Mouse (Mus musculus): Measurements from ENCODE around the gene Spock2. TPM values are rescaled to one million over a fixed set of nuclear protein-coding genes. Genes with fewer than 3 reads are reported as not detected.
"Not testable (repeated sequence)": the region's sequence is repeated elsewhere in the genome, so short reads cannot be mapped to it uniquely, and the experiment has no call there.

The Spock2 gene
- polyA plus RNA-seq, 1 experiment from 2014 or later = 0.13 TPM

DNA sequence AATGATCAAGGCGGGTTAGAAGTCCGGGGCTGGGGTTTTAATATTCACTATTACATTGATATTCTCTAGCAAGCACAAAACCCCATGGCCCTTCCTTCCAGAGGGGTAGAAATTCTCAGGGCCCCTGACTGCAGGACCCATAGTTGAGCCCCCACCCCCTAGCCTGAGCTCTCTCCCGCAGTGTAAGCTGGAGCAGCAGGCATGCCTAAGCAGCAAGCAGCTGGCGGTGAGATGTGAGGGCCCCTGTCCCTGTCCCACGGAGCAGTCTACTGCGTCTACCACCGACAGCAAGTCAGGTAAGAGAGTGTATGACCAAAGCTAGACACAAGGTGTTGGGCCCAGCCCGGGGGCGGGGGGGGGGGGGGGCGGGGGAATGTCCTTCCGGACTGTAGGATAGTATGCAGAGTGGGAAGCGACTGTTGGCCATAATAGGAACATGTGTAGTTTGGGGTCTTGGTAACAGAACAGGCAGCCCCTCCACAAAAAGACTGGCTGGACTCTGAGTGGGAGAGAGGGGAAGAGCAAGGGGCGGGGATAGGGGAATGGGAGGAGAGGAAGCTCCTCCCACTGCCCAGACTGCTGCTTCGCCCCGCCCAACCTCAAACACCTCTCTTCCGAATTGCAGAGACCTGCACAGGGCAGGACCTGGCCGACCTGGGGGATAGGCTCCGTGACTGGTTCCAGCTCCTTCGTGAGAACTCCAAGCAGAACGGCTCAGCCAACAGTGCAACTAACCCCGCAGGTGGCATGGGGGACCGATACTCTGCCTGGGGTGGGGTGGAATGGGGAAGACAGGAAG lies 19.7 kb downstream of the Spock2 start:
- ATAC-seq (ENCODE audit: low read depth) (no peak), DNase-seq (peak; percentile 11)
- H3K9me3 ChIP-seq (replicated peaks) = no peaks in the 10 kb centered on the region
- H3K27me3 ChIP-seq = peaks cover 4% of the 10 kb centered on the region; the same call in 1 of the 2 replicates
- no peak overlapping the region for H3K4me3 ChIP-seq (replicated peaks)
- H3K4me2 ChIP-seq = peak overlapping the region; percentile 42
- H3K36me3 ChIP-seq = no peaks in the 10 kb centered on the region
- no peak overlapping the region for H3K9ac ChIP-seq
- WGBS (ENCODE audit: insufficient replicate concordance) = 20% methylated on average over 20 of the region's 22 CpGs
- H3K4me1 ChIP-seq (replicated peaks) = 0 out of 2 replicates have a peak, but pooled peaks cover 4% of the 10 kb centered on the region
- no peak overlapping the region for H3K27ac ChIP-seq

- Histone ChIP-seq H3K9ac (no peak overlapping the region), H3K27me3 (no peaks in the 10 kb centered on the region), H3K36me3 (no peaks in the 10 kb centered on the region), H3K4me2 (no peak overlapping the region), H3K27ac (no peak overlapping the region), H3K4me1 (replicated peaks) (0 out of 2 replicates have a peak, but pooled peaks cover 4% of the 10 kb centered on the region), H3K9me3 (replicated peaks) (no peaks in the 10 kb centered on the region), H3K4me3 (replicated peaks) (no peak overlapping the region)
- DNase-seq (no peak), ATAC-seq (ENCODE audit: low read depth) (no peak)
- WGBS (ENCODE audit: insufficient replicate concordance) = 64% methylated on average over 9 of the region's 9 CpGs
Measured at GRCm38 (mm10) chr10:60128287-60128686, 22.3 kb downstream of the Spock2 start.

DNA sequence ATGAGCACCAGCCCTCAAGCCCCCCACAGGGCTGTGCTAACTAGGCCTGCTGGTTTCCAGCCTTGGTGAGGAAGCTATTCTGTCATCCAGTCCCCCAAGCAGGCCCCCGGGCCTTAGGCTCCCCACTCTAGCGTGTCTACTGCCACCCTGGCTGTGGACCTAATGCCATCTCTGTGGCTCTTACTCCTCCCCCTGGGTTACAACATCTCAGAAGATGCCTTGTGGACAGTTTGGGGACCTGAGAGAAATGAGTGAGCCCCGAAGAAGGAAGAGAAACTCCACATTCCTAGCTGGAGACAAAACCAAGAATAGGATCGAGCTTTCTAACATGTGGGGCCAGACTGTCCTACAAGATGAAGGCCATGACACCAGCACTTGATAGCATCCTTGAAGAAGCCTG lies 24.5 kb downstream of the Spock2 start:
- DNase-seq = no peak
- H3K4me3 ChIP-seq (replicated peaks) = no peak overlapping the region
- 52% methylated on average over 4 of the region's 4 CpGs for WGBS (ENCODE audit: insufficient replicate concordance)
- no peak overlapping the region for H3K4me2 ChIP-seq
- no peaks in the 10 kb centered on the region for H3K9me3 ChIP-seq (replicated peaks)
- 0 out of 2 replicates have a peak, but pooled peaks cover 4% of the 10 kb centered on the region for H3K4me1 ChIP-seq (replicated peaks)
- no peak overlapping the region for H3K9ac ChIP-seq
- 0 out of 2 replicates have a peak, but pooled peaks cover 8% of the 10 kb centered on the region for H3K27me3 ChIP-seq
- no peak for ATAC-seq (ENCODE audit: low read depth)
- H3K27ac ChIP-seq = no peak overlapping the region
- H3K36me3 ChIP-seq = no peaks in the 10 kb centered on the region

DNA sequence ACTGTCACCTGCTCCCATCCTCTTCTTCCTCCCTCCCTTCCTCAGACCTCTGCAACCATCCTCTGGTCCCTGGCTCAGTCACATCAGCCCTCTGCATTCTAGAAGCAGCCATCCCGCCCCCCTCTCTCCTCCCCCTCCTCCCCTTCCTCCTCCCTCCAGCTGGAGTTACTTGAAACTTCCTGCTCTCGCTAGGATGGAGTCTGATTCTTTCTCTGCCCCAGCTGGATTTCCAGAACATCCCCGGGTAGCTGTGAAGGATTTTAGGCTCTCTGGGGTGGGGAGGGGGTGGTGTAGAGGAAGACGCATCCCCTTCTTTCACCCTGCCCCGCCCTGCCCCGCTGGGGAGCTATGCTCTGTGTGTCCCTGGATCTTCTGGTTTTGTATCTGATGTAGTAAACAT lies 27.5 kb downstream of the Spock2 start:
- no peak overlapping the region for H3K4me2 ChIP-seq
- DNase-seq (no peak), ATAC-seq (ENCODE audit: low read depth) (no peak)
- no peak overlapping the region for H3K4me3 ChIP-seq (replicated peaks)
- H3K9me3 ChIP-seq (replicated peaks) = no peaks in the 10 kb centered on the region
- no peak overlapping the region for H3K9ac ChIP-seq
- 27% methylated on average over 6 of the region's 6 CpGs for WGBS (ENCODE audit: insufficient replicate concordance)
- no peak overlapping the region for H3K27ac ChIP-seq
- H3K27me3 ChIP-seq = 0 out of 2 replicates have a peak, but pooled peaks cover 8% of the 10 kb centered on the region
- no peaks in the 10 kb centered on the region for H3K4me1 ChIP-seq (replicated peaks)
- H3K36me3 ChIP-seq = no peaks in the 10 kb centered on the region

- H3K27me3 ChIP-seq = 0 out of 2 replicates have a peak, but pooled peaks cover 8% of the 10 kb centered on the region
- H3K36me3 ChIP-seq = no peaks in the 10 kb centered on the region
- H3K27ac ChIP-seq = no peak overlapping the region
- no peaks in the 10 kb centered on the region for H3K4me1 ChIP-seq (replicated peaks)
- no peak overlapping the region for H3K4me3 ChIP-seq (replicated peaks)
- WGBS (ENCODE audit: insufficient replicate concordance) = 45% methylated on average over 9 of the region's 9 CpGs
- H3K9me3 ChIP-seq (replicated peaks) = no peaks in the 10 kb centered on the region
- no peak overlapping the region for H3K9ac ChIP-seq
- H3K4me2 ChIP-seq = no peak overlapping the region
- ATAC-seq (ENCODE audit: low read depth) (no peak), DNase-seq (no peak)
Measured at GRCm38 (mm10) chr10:60134201-60134600, 28.2 kb downstream of the Spock2 start.

DNA sequence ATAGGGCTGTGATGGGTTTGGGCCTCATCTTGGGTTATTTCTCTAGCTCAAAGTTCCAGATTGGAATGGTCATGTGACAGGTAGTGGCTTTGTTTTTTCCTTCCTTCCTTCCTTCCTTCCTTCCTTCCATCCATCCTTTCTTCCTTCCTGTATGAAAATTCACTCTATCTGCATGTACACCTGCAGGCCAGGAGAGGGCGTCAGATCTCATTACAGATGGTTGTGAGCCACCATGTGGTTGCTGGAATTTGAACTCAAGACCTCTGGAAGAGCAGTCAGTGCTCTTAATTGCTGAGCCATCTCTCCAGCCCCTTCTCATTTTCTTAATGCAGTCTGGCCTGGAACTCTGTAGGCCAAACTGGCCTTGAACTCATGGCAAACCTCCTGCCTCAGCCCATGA lies 30.0 kb downstream of the Spock2 start:
- H3K27me3 ChIP-seq, H3K9ac ChIP-seq: not testable (repeated sequence)
- WGBS (ENCODE audit: insufficient replicate concordance) = 32% methylated on average over 1 of the region's 1 CpGs

DNA sequence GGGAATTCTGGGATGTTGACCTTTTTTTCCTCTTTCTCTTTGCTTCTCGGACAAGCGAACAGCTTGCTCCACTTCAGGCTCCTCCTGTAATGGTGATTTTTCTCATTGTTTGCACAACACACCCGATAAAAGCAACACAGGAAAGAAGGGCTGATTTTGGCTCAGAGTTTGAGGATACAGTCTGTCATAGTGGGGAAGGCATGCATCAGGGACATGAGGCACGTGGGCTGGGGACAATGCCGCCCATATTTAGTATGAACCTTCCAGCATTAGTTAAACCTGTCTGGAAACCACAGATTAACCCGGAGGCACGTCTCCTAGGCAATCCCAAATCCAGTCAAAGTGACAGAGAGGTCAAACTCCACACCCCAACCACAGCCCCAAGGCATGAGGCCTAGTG lies 30.9 kb downstream of the Spock2 start:
- no peak overlapping the region for H3K4me3 ChIP-seq (replicated peaks)
- DNase-seq = no peak

More for the DNA sequence above, 30.0 kb downstream of the Spock2 start:
- not testable (repeated sequence) for H3K9me3 ChIP-seq (replicated peaks); DNase-seq; ATAC-seq (ENCODE audit: low read depth); H3K4me3 ChIP-seq (replicated peaks); H3K36me3 ChIP-seq; H3K4me2 ChIP-seq; H3K4me1 ChIP-seq (replicated peaks); H3K27ac ChIP-seq

DNA sequence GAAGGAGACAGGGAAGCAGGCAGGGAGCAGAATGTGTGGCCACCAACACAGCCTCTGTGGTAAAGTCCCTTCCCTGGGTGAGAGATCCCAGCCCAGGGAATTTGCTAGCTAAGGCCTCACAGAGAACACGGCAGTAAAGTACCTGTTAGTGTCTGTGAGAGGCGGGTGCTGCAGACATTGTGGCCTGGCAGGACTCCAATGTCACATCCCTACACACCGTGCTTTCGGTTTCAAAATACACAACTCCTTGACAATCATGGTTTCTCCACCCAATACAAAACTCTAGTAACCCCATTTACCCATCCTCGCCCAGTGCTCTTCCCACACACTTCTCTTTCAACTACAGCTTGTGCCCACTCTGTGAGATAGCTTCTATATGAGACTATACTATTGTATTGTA lies 32.7 kb downstream of the Spock2 start:
- ATAC-seq (ENCODE audit: low read depth) = no peak
- H3K4me1 ChIP-seq (replicated peaks) = no peaks in the 10 kb centered on the region
- H3K9ac ChIP-seq = no peak overlapping the region
- DNase-seq = no peak
- no peaks in the 10 kb centered on the region for H3K36me3 ChIP-seq
- WGBS (ENCODE audit: insufficient replicate concordance) = 69% methylated on average over 5 of the region's 5 CpGs
- H3K9me3 ChIP-seq (replicated peaks) = no peaks in the 10 kb centered on the region; the same call in 1 of the 2 replicates
- H3K27me3 ChIP-seq = 0 out of 2 replicates have a peak, but pooled peaks cover 7% of the 10 kb centered on the region
- H3K27ac ChIP-seq = no peak overlapping the region
- no peak overlapping the region for H3K4me2 ChIP-seq
- no peak overlapping the region for H3K4me3 ChIP-seq (replicated peaks)

More for the DNA sequence above, 30.9 kb downstream of the Spock2 start:
- Histone ChIP-seq H3K36me3 (no peaks in the 10 kb centered on the region), H3K4me1 (replicated peaks) (no peaks in the 10 kb centered on the region), H3K9ac (no peak overlapping the region), H3K4me2 (no peak overlapping the region), H3K27me3 (0 out of 2 replicates have a peak, but pooled peaks cover 8% of the 10 kb centered on the region), H3K9me3 (replicated peaks) (no peaks in the 10 kb centered on the region; the same call in 1 of the 2 replicates), H3K27ac (no peak overlapping the region)
- 72% methylated on average over 7 of the region's 7 CpGs for WGBS (ENCODE audit: insufficient replicate concordance)
- ATAC-seq (ENCODE audit: low read depth) = no peak

- H3K27ac ChIP-seq = no peak overlapping the region
- WGBS (ENCODE audit: insufficient replicate concordance) = 74% methylated on average over 4 of the region's 4 CpGs
- H3K36me3 ChIP-seq = no peaks in the 10 kb centered on the region
- no peaks in the 10 kb centered on the region for H3K4me1 ChIP-seq (replicated peaks)
- no peaks in the 10 kb centered on the region; the same call in 1 of the 2 replicates for H3K9me3 ChIP-seq (replicated peaks)
- no peak overlapping the region for H3K9ac ChIP-seq
- H3K4me2 ChIP-seq = no peak overlapping the region
- DNase-seq (no peak), ATAC-seq (ENCODE audit: low read depth) (no peak)
- H3K4me3 ChIP-seq (replicated peaks) = no peak overlapping the region
- no peaks in the 10 kb centered on the region for H3K27me3 ChIP-seq
Measured at GRCm38 (mm10) chr10:60140751-60141150, 34.7 kb downstream of the Spock2 start.

DNA sequence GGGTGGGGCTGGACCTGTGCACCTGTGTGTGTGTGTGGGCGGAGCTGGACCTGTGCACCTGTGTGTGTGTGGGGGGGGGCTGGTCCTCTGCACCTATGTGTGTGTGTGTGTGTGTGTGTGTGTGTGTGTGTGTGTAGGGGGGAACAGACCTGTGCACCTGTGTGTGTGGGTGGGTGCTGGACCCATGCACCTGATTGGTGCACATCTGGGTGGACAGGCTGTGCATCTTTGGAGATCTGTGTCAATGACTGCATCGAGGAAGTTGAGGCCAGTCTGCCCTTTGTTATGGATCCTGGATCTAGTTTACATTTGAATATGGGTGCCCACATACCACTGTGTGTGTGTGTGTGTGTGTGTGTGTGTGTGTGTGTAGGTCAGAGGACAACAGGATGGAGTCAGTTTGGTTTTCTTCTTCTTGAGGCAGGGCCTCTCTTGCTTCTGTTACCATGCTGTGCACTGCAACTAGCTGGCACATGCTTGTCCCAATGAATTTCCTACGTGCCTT lies 35.7 kb downstream of the Spock2 start:
- Histone ChIP-seq H3K27me3 (no peaks in the 10 kb centered on the region), H3K9me3 (replicated peaks) (no peaks in the 10 kb centered on the region; the same call in 1 of the 2 replicates), H3K36me3 (no peaks in the 10 kb centered on the region), H3K4me2 (no peak overlapping the region), H3K9ac (no peak overlapping the region), H3K4me3 (replicated peaks) (no peak overlapping the region), H3K4me1 (replicated peaks) (no peaks in the 10 kb centered on the region), H3K27ac (no peak overlapping the region)
- ATAC-seq (ENCODE audit: low read depth) = no peak
- no peak for DNase-seq
- 73% methylated on average over 3 of the region's 3 CpGs for WGBS (ENCODE audit: insufficient replicate concordance)

GRCm38 (mm10) chr10:60147510-60148047 lies 41.6 kb downstream of the Spock2 start:
- H3K27ac ChIP-seq; H3K4me1 ChIP-seq (replicated peaks); H3K4me2 ChIP-seq; H3K9me3 ChIP-seq (replicated peaks); DNase-seq; ATAC-seq (ENCODE audit: low read depth); H3K9ac ChIP-seq; H3K27me3 ChIP-seq; H3K36me3 ChIP-seq; H3K4me3 ChIP-seq (replicated peaks): not testable (repeated sequence)
- WGBS (ENCODE audit: insufficient replicate concordance) = 55% methylated on average over 10 of the region's 10 CpGs
